Mouse (Mus musculus) midbrain, embryonic 16.5 days (tissue): ENCODE measurements around the gene Impdh2. TPM values are rescaled to one million over a fixed set of nuclear protein-coding genes. Genes with fewer than 3 reads are reported as not detected.

Source experiments
- ATAC-seq: fragments of 200-750 bp; cut with Nextera tagmentation; 2 replicates; pipeline ENCODE4 v1.8.0; 2017; ENCODE audit warnings: moderate TSS enrichment
- H3K27ac ChIP-seq: fragments of 300-500 bp; sonication (generic); 2 replicates; pipeline ENCODE4 v1.5.1; 2014; ENCODE audit warnings: mild to moderate bottlenecking, low read length, mixed read lengths
- H3K27me3 ChIP-seq: fragments of 300-500 bp; sonication (generic); 2 replicates; pipeline ENCODE4 v1.6.1; 2014; ENCODE audit warnings: low read depth, low read length, mixed read lengths; ENCODE audit not compliant: control insufficient read depth, insufficient read depth
- H3K36me3 ChIP-seq: fragments of 300-500 bp; sonication (generic); 2 replicates; pipeline ENCODE4 v1.6.1; 2014; ENCODE audit warnings: mild to moderate bottlenecking, low read length, moderate library complexity, mixed read lengths; ENCODE audit not compliant: control insufficient read depth, insufficient read depth
- H3K4me1 ChIP-seq: fragments of 300-500 bp; sonication (generic); 2 replicates; pipeline ENCODE4 v1.6.1; 2014; ENCODE audit warnings: mild to moderate bottlenecking, low read length, mixed read lengths; ENCODE audit not compliant: control insufficient read depth, insufficient read depth
- H3K4me2 ChIP-seq: fragments of 300-500 bp; sonication (generic); 2 replicates; pipeline ENCODE4 v1.6.1; 2014; ENCODE audit warnings: mild to moderate bottlenecking, low read length, mixed read lengths
- H3K4me3 ChIP-seq: fragments of 300-500 bp; sonication (generic); 2 replicates; pipeline ENCODE4 v1.5.1; 2014; ENCODE audit warnings: low read depth, mild to moderate bottlenecking, low read length, moderate library complexity, mixed read lengths
- H3K9ac ChIP-seq: fragments of 300-500 bp; sonication (generic); 2 replicates; pipeline ENCODE4 v1.6.1; 2014; ENCODE audit warnings: low read depth, low read length, mixed read lengths
- H3K9me3 ChIP-seq: fragments of 300-500 bp; sonication (generic); replicated peaks from 2 replicates; pipeline ENCODE4 v1.6.1; 2014; ENCODE audit warnings: mild to moderate bottlenecking, low read length, mixed read lengths; ENCODE audit not compliant: control insufficient read depth, poor library complexity, severe bottlenecking
- WGBS: fragments of 180-500 bp; shearing (Covaris S2); extraction: QIAGEN DNeasy Blood & Tissue Kit; methylation state at CpG from one replicate; pipeline ENCODE4 v1.1.7; 2014; 5-methylcytosine and 5-hydroxymethylcytosine counted together
- polyA plus RNA-seq: library from polyadenylated mRNA; unstranded; fragments of >200 nt; fragmentation: Nextera tagmentation; extraction: Ambion mirVana; gene quantifications from 2 replicates; pipeline ENCODE4 v1.2.1, GENCODE M21; 2015

The Impdh2 gene
- polyA plus RNA-seq, 1 experiment from 2014 or later: 92.7 TPM

GRCm38 (mm10) chr9:108573774-108574690 is 13.9 kb downstream of the Impdh2 start:
- peaks cover 55% of the 10 kb centered on the region for H3K4me1 ChIP-seq
- no peak for ATAC-seq
- 54% methylated on average over 26 of the region's 26 CpGs for WGBS
- H3K9me3 ChIP-seq: no peaks in the 10 kb centered on the region
- H3K4me3 ChIP-seq: no peak overlapping the region
- no peak overlapping the region for H3K27ac ChIP-seq
- no peak overlapping the region for H3K4me2 ChIP-seq
- peaks cover 39% of the 10 kb centered on the region for H3K36me3 ChIP-seq
- no peaks in the 10 kb centered on the region for H3K27me3 ChIP-seq
- no peak overlapping the region for H3K9ac ChIP-seq

GRCm38 (mm10) chr9:108574921-108575320 is 14.8 kb downstream of the Impdh2 start:
- H3K4me1 ChIP-seq: peaks cover 60% of the 10 kb centered on the region
- no peaks in the 10 kb centered on the region for H3K9me3 ChIP-seq
- no peak for ATAC-seq
- H3K36me3 ChIP-seq: peaks cover 39% of the 10 kb centered on the region
- H3K4me2 ChIP-seq: peak overlapping the region; percentile 15; the same call in 1 of the 2 replicates
- 85% methylated on average over 12 of the region's 12 CpGs for WGBS
- H3K27me3 ChIP-seq: no peaks in the 10 kb centered on the region
- H3K27ac ChIP-seq: no peak overlapping the region
- H3K4me3 ChIP-seq: no peak overlapping the region
- no peak overlapping the region for H3K9ac ChIP-seq

- peaks cover 53% of the 10 kb centered on the region for H3K4me1 ChIP-seq
- H3K4me3 ChIP-seq: no peak overlapping the region
- no peak overlapping the region for H3K27ac ChIP-seq
- 89% methylated on average over 37 of the region's 37 CpGs for WGBS
- H3K36me3 ChIP-seq: peaks cover 38% of the 10 kb centered on the region
- no peaks in the 10 kb centered on the region for H3K9me3 ChIP-seq
- no peaks in the 10 kb centered on the region for H3K27me3 ChIP-seq
- no peak for ATAC-seq
- peak overlapping the region; percentile 87 for H3K4me2 ChIP-seq
- no peak overlapping the region for H3K9ac ChIP-seq
Observed at GRCm38 (mm10) chr9:108575321-108576297, 15.5 kb downstream of the Impdh2 start.

GRCm38 (mm10) chr9:108577025-108577424 is 16.9 kb downstream of the Impdh2 start:
- 38% methylated on average over 6 of the region's 6 CpGs for WGBS
- Histone ChIP-seq H3K9me3 (no peaks in the 10 kb centered on the region), H3K4me1 (peaks cover 50% of the 10 kb centered on the region), H3K27ac (peak overlapping the region; percentile 33), H3K27me3 (no peaks in the 10 kb centered on the region), H3K4me2 (peak overlapping the region; percentile 87), H3K4me3 (peak overlapping the region; percentile 84), H3K36me3 (peaks cover 27% of the 10 kb centered on the region), H3K9ac (peak overlapping the region; percentile 98)
- ATAC-seq: no peak

GRCm38 (mm10) chr9:108577934-108578544 is 18.0 kb downstream of the Impdh2 start:
- H3K27me3 ChIP-seq: no peaks in the 10 kb centered on the region
- H3K4me2 ChIP-seq: peak overlapping the region; percentile 87
- peaks cover 17% of the 10 kb centered on the region for H3K36me3 ChIP-seq
- under 1% methylated on average over 24 of the region's 24 CpGs for WGBS
- peaks cover 50% of the 10 kb centered on the region for H3K4me1 ChIP-seq
- no peaks in the 10 kb centered on the region for H3K9me3 ChIP-seq
- peak overlapping the region; percentile 97 for H3K27ac ChIP-seq
- no peak; the same call in 1 of the 2 replicates for ATAC-seq
- H3K4me3 ChIP-seq: peak overlapping the region; percentile 84
- H3K9ac ChIP-seq: peak overlapping the region; percentile 98

GRCm38 (mm10) chr9:108578545-108579343 is 18.7 kb downstream of the Impdh2 start, which contains the start of gene Wdr6:
TSS of gene Wdr6 (minus strand) at chr9:108578739.
- H3K4me3 ChIP-seq: peak within 1 kb of the TSS; percentile 84
- peaks cover 10% of the 10 kb centered on the region for H3K36me3 ChIP-seq
- peaks cover 47% of the 10 kb centered on the region for H3K4me1 ChIP-seq
- ATAC-seq: peak; percentile 97
- peak within 1 kb of the TSS; percentile 87 for H3K4me2 ChIP-seq
- 3% methylated on average over 51 of the region's 51 CpGs for WGBS
- H3K9ac ChIP-seq: peak within 1 kb of the TSS; percentile 98
- H3K27me3 ChIP-seq: no peaks in the 10 kb centered on the region
- peak within 1 kb of the TSS; percentile 97 for H3K27ac ChIP-seq
- H3K9me3 ChIP-seq: no peaks in the 10 kb centered on the region

GRCm38 (mm10) chr9:108579344-108579690 is 19.2 kb downstream of the Impdh2 start:
- H3K4me1 ChIP-seq: peaks cover 41% of the 10 kb centered on the region

More at GRCm38 (mm10) chr9:108579344-108579690, 19.2 kb downstream of the Impdh2 start:
- Histone ChIP-seq H3K27ac (peak overlapping the region; percentile 97), H3K4me3 (peak overlapping the region; percentile 84; the same call in 1 of the 2 replicates), H3K9ac (peak overlapping the region; percentile 98), H3K36me3 (peaks cover 9% of the 10 kb centered on the region), H3K27me3 (no peaks in the 10 kb centered on the region), H3K9me3 (no peaks in the 10 kb centered on the region), H3K4me2 (peak overlapping the region; percentile 87)
- WGBS: 66% methylated on average over 5 of the region's 5 CpGs
- no peak; the same call in 1 of the 2 replicates for ATAC-seq
